Mouse (Mus musculus) myocyte (in vitro differentiated cells): ENCODE data around the gene Icos. TPM values are rescaled to one million over a fixed set of nuclear protein-coding genes. Genes with fewer than 3 reads are reported as not detected.

Experiments
- H3K27me3 ChIP-seq: one replicate; pipeline ENCODE4 v1.6.1; 2011; ENCODE audit not compliant: control insufficient read depth, insufficient read depth, insufficient read length
- H3K36me3 ChIP-seq: one replicate; pipeline ENCODE4 v1.6.1; 2011; ENCODE audit not compliant: control insufficient read depth, insufficient read depth
- H3K4me2 ChIP-seq: one replicate; pipeline ENCODE4 v1.6.1; 2011; ENCODE audit warnings: low read depth, control low read depth
- H3K4me3 ChIP-seq: one replicate; pipeline ENCODE4 v1.5.1; 2011; ENCODE audit warnings: mild to moderate bottlenecking, control low read depth, moderate library complexity
- H3K79me2 ChIP-seq: one replicate; pipeline ENCODE4 v1.6.1; 2011; ENCODE audit not compliant: control insufficient read depth, insufficient read depth
- H3ac ChIP-seq: one replicate; pipeline ENCODE4 v1.6.1; 2011; ENCODE audit not compliant: control insufficient read depth, insufficient read length
- CEBPB ChIP-seq: IDR thresholded peaks from 2 replicates; pipeline ENCODE4 v1.6.1; 2011; ENCODE audit warnings: mild to moderate bottlenecking, moderate library complexity; ENCODE audit not compliant: poor library complexity, insufficient read depth, severe bottlenecking
- E2F4 ChIP-seq: IDR thresholded peaks from one replicate; pipeline ENCODE4 v1.6.1; 2011; ENCODE audit warnings: mild to moderate bottlenecking, control low read depth, moderate library complexity; ENCODE audit not compliant: insufficient read depth
- MAX ChIP-seq: IDR thresholded peaks from one replicate; pipeline ENCODE4 v1.6.1; 2011; ENCODE audit warnings: low read depth, mild to moderate bottlenecking, control low read depth
- MYOD1 ChIP-seq, 3 experiments: IDR thresholded peaks; one replicate each; pipeline ENCODE4 v1.6.1; 2011; ENCODE audit warnings: control low read depth in 2 of 3, low read depth in 2 of 3, mild to moderate bottlenecking in 2 of 3, moderate library complexity in 1 of 3; ENCODE audit not compliant: insufficient read length in 2 of 3, control insufficient read depth in 1 of 3
- MYOG ChIP-seq, 3 experiments: IDR thresholded peaks; one replicate each; pipeline ENCODE4 v1.6.1; 2011; ENCODE audit warnings: control low read depth in 2 of 3, low read depth in 2 of 3, mild to moderate bottlenecking in 2 of 3; ENCODE audit not compliant: insufficient read length in 2 of 3, control insufficient read depth in 1 of 3, insufficient read depth in 1 of 3
- POLR2A ChIP-seq: IDR thresholded peaks from one replicate; pipeline ENCODE4 v1.6.1; 2011; ENCODE audit warnings: low read depth, mild to moderate bottlenecking, control low read depth, moderate library complexity; ENCODE audit not compliant: insufficient read length
- POLR2AphosphoS2 ChIP-seq: IDR thresholded peaks from one replicate; pipeline ENCODE4 v1.6.1; 2011; ENCODE audit warnings: low read depth, control low read depth; ENCODE audit not compliant: insufficient read length
- REST ChIP-seq: IDR thresholded peaks from one replicate; pipeline ENCODE4 v1.6.1; 2011; ENCODE audit warnings: mild to moderate bottlenecking, control low read depth, moderate library complexity; ENCODE audit not compliant: insufficient read depth, insufficient read length
- SRF ChIP-seq: IDR thresholded peaks from one replicate; pipeline ENCODE4 v1.6.1; 2011; ENCODE audit warnings: low read depth; ENCODE audit not compliant: control insufficient read depth, insufficient read length
- TCF12 ChIP-seq: IDR thresholded peaks from one replicate; pipeline ENCODE4 v1.6.1; 2011; ENCODE audit warnings: mild to moderate bottlenecking, control low read depth; ENCODE audit not compliant: poor library complexity, insufficient read depth, severe bottlenecking
- TCF3 ChIP-seq: IDR thresholded peaks from one replicate; pipeline ENCODE4 v1.6.1; 2011; ENCODE audit warnings: low read depth, control low read depth; ENCODE audit not compliant: insufficient read length
- USF1 ChIP-seq: IDR thresholded peaks from one replicate; pipeline ENCODE4 v1.6.1; 2011; ENCODE audit warnings: low read depth, mild to moderate bottlenecking, control low read depth, moderate library complexity
- polyA plus RNA-seq: library from polyadenylated mRNA; unstranded; fragments of >200 nt; fragmentation: generic; extraction: Trizol; gene quantifications from one replicate; pipeline ENCODE4 v1.2.1, GENCODE M21; 2012; ENCODE audit warnings: missing spikeins

The Icos gene
- polyA plus RNA-seq, 1 experiment, result not detected

DNA sequence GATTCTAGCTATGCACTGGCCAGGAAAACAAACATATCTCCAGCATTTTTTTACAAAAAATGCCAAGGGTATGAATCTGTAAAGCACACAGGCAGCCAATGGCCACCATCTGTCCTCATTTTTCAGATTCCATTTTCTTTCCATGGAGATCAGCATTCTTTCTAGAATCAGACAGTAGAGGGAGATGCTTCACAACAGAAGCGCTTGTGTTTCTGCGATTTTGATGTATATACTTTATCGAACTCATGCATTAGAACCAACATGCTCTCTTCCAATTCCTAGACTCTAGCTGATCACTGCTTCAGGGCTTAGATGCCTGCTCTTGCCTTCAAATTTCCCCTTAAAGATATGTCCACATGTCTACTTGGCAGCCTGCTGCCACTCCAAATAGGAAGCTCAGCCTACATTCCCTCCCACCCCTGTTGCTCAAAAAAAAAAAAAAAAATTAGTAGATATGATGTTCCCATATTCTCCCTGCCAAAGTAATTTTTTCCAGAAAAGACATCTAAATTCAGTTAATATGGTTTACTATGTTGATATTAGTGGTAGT, 20.4 kb downstream of the Icos start:
- no peak overlapping the region for H3K4me2 ChIP-seq
- H3K79me2 ChIP-seq, result no peaks in the 10 kb centered on the region
- TF ChIP-seq MAX (no peak), SRF (no peak), MYOD1 (IDR thresholded peaks at IDR 0.05; ENCODE audit: control insufficient read depth in 1 of 3, insufficient read length in 2 of 3, low read depth in 2 of 3) (no peak), POLR2AphosphoS2 (no peak), TCF12 (no peak), CEBPB (no peak), REST (no peak), E2F4 (no peak), POLR2A (no peak), MYOG (IDR thresholded peaks at IDR 0.05; ENCODE audit: control insufficient read depth in 1 of 3, insufficient read depth in 1 of 3, insufficient read length in 2 of 3, low read depth in 2 of 3) (no peak)
- H3K27me3 ChIP-seq, result peaks cover 24% of the 10 kb centered on the region
- H3K4me3 ChIP-seq, result no peak overlapping the region
- no peak overlapping the region for H3ac ChIP-seq
- H3K36me3 ChIP-seq, result no peaks in the 10 kb centered on the region

DNA sequence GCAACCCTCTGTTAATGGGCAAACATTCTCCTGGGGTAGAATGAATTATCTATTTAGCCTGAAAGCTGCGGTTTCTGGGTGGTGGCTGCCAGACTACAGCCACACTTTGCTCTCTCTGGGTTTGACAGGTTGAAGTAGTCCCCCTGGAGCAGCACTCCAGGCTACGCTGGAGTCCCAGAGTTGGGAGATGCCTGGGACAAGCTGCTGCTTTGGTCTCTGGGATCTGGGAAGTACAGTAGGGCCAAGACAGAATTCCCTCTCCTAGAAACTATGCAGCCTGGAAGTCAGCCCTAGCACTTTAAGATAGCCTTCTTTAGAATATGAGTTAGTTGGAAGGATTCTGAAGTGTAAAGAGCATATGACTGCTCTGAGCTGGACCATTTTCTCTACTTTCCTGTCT, 21.0 kb downstream of the Icos start:
- H3K4me2 ChIP-seq, result no peak overlapping the region
- H3K27me3 ChIP-seq, result peaks cover 26% of the 10 kb centered on the region
- no peak overlapping the region for H3K4me3 ChIP-seq
- H3K79me2 ChIP-seq, result no peaks in the 10 kb centered on the region
- TF ChIP-seq E2F4 (no peak), MAX (no peak), CEBPB (no peak), POLR2A (no peak), SRF (no peak), MYOD1 (IDR thresholded peaks at IDR 0.05; ENCODE audit: control insufficient read depth in 1 of 3, insufficient read length in 2 of 3, low read depth in 2 of 3) (no peak), USF1 (no peak)
- no peak overlapping the region for H3ac ChIP-seq
- no peaks in the 10 kb centered on the region for H3K36me3 ChIP-seq

DNA sequence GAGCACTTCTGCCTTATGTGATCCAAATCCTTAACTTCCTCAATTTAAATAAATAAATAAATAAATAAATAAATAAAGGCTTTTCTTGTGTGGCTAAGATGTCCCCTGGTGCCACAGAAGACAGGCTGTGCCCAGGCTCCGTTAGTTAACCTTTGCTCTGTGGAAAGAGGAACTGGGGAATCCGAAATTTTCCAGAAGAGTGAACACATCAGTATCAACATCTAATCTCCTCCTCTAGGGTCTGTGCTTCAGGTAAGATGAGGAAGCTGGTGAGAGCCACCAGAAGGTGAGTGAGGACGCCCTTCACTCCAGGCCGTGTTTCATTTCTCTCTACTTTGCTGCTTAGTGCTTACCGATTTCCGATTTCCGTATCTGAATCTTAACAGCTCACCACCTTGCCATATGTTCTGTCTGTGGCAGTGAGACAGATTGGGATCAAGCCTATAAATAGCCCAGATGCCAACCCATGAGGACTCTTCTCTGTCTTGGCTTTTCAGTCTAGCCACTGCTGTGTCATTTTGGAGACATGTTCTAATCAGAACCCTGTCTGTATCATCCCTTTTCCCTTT, 24.1 kb downstream of the Icos start:
- TF ChIP-seq MYOG (IDR thresholded peaks at IDR 0.05; ENCODE audit: control insufficient read depth in 1 of 3, insufficient read depth in 1 of 3, insufficient read length in 2 of 3, low read depth in 2 of 3), result no peak
- TF ChIP-seq TCF3, result no peak
- no peak for TF ChIP-seq SRF
- TF ChIP-seq POLR2AphosphoS2, result no peak
- TF ChIP-seq REST, result no peak
- TF ChIP-seq MYOD1 (IDR thresholded peaks at IDR 0.05; ENCODE audit: control insufficient read depth in 1 of 3, insufficient read length in 2 of 3, low read depth in 2 of 3), result no peak
- Histone ChIP-seq H3ac (no peak overlapping the region), H3K4me2 (no peak overlapping the region), H3K4me3 (no peak overlapping the region), H3K27me3 (peaks cover 16% of the 10 kb centered on the region), H3K79me2 (no peaks in the 10 kb centered on the region), H3K36me3 (no peaks in the 10 kb centered on the region)

GRCm38 (mm10) chr1:61006229-61006628, 28.5 kb downstream of the Icos start:
- no peaks in the 10 kb centered on the region for H3K79me2 ChIP-seq
- peaks cover 10% of the 10 kb centered on the region for H3K27me3 ChIP-seq
- no peaks in the 10 kb centered on the region for H3K36me3 ChIP-seq
- H3ac ChIP-seq, result no peak overlapping the region
- no peak overlapping the region for H3K4me3 ChIP-seq
- H3K4me2 ChIP-seq, result no peak overlapping the region
- TF ChIP-seq MYOG (IDR thresholded peaks at IDR 0.05; ENCODE audit: control insufficient read depth in 1 of 3, insufficient read depth in 1 of 3, insufficient read length in 2 of 3, low read depth in 2 of 3), result no peak

DNA sequence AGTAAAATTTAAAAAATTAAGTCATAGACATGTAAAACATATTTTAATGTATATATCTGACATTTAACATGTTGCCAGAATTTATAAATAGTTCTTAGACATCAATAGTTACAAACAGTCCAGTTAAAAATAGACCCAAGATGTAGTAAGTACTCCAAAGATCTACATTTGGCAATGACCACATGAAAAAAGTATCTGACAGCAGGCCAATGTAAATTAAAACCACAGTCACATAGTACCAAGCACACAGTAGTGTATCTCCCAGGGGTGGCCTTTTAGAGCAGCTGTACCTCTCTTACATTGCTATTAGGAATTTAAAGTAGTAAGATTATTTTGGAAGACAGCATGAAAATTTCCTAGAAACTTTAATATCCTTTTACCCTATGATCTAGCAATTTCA, 29.8 kb downstream of the Icos start:
- Histone ChIP-seq H3K79me2 (no peaks in the 10 kb centered on the region), H3ac (no peak overlapping the region), H3K4me2 (no peak overlapping the region), H3K36me3 (no peaks in the 10 kb centered on the region), H3K27me3 (peaks cover 5% of the 10 kb centered on the region), H3K4me3 (no peak overlapping the region)
- TF ChIP-seq SRF (no peak), TCF3 (no peak), MAX (no peak), USF1 (no peak), E2F4 (no peak), MYOD1 (IDR thresholded peaks at IDR 0.05; ENCODE audit: control insufficient read depth in 1 of 3, insufficient read length in 2 of 3, low read depth in 2 of 3) (no peak), POLR2A (no peak), TCF12 (no peak), CEBPB (no peak), MYOG (IDR thresholded peaks at IDR 0.05; ENCODE audit: control insufficient read depth in 1 of 3, insufficient read depth in 1 of 3, insufficient read length in 2 of 3, low read depth in 2 of 3) (no peak), REST (no peak), POLR2AphosphoS2 (no peak)
